Mouse (Mus musculus): Measurements from ENCODE around the gene Kif1c. TPM values are rescaled to one million over a fixed set of nuclear protein-coding genes. Genes with fewer than 3 reads are reported as not detected.
A peak's percentile ranks its signal among the peaks of the same experiment; 100 is the strongest.

Kif1c gene
- 7.2 and 10.2 TPM in 2 replicates for polyA plus RNA-seq (2014; fragmentation: Nextera tagmentation; extraction: Ambion mirVana)

GRCm38 (mm10) chr11:70699722-70700556 is at the start of gene Kif1c, which contains the start of gene Inca1:
TSS of gene Kif1c (plus strand) at chr11:70700548.
TSS of gene Inca1 (minus strand) at chr11:70700155.
- Histone ChIP-seq H3K4me3 (ENCODE audit: low read depth, low read length) (peak within 1 kb of the TSS; percentile 86), H3K4me1 (ENCODE audit: control insufficient read depth, insufficient read depth, low read length) (peaks cover 5% of the 10 kb centered on the region), H3K9ac (ENCODE audit: low read length) (peak within 1 kb of the TSS; percentile 87), H3K27me3 (ENCODE audit: control insufficient read depth, insufficient read depth, low read length) (no peaks in the 10 kb centered on the region), H3K9me3 (ENCODE audit: control insufficient read depth, low read length) (no peaks in the 10 kb centered on the region), H3K4me2 (ENCODE audit: low read depth, severe bottlenecking) (peak within 1 kb of the TSS; percentile 79), H3K27ac (replicated peaks; ENCODE audit: low read depth, low read length) (peak within 1 kb of the TSS; percentile 85), H3K36me3 (ENCODE audit: control insufficient read depth, insufficient read depth, low read length) (peaks cover 2% of the 10 kb centered on the region; the same call in 1 of the 2 replicates)
- DNase-seq (ENCODE audit: low spot score) = peak; percentile 96
- WGBS = 1% methylated on average over 68 of the region's 69 CpGs
- peak; percentile 92 for ATAC-seq (ENCODE audit: insufficient number of reproducible peaks, low FRiP score, low TSS enrichment, low read depth)

- H3K9ac ChIP-seq (ENCODE audit: low read length) = no peak overlapping the region
- DNase-seq (ENCODE audit: low spot score) = no peak
- H3K4me3 ChIP-seq (ENCODE audit: low read depth, low read length) = peak overlapping the region; percentile 6
- H3K9me3 ChIP-seq (ENCODE audit: control insufficient read depth, low read length) = no peaks in the 10 kb centered on the region
- WGBS = 77% methylated on average over 2 of the region's 2 CpGs
- peaks cover 28% of the 10 kb centered on the region for H3K36me3 ChIP-seq (ENCODE audit: control insufficient read depth, insufficient read depth, low read length)
- peaks cover 32% of the 10 kb centered on the region for H3K4me1 ChIP-seq (ENCODE audit: control insufficient read depth, insufficient read depth, low read length)
- H3K4me2 ChIP-seq (ENCODE audit: low read depth, severe bottlenecking) = peak overlapping the region; percentile 1; the same call in 1 of the 2 replicates
- H3K27ac ChIP-seq (replicated peaks; ENCODE audit: low read depth, low read length) = no peak overlapping the region
- no peaks in the 10 kb centered on the region for H3K27me3 ChIP-seq (ENCODE audit: control insufficient read depth, insufficient read depth, low read length)
- no peak for ATAC-seq (ENCODE audit: insufficient number of reproducible peaks, low FRiP score, low TSS enrichment, low read depth)
Measured at GRCm38 (mm10) chr11:70651391-70651790, 49.0 kb upstream of the Kif1c start.

GRCm38 (mm10) chr11:70652029-70652883 is 48.1 kb upstream of the Kif1c start:
- H3K27ac ChIP-seq (replicated peaks; ENCODE audit: low read depth, low read length) = peak overlapping the region; percentile 97; the same call in 1 of the 2 replicates

GRCm38 (mm10) chr11:70652884-70653344 is 47.4 kb upstream of the Kif1c start:
- no peak for DNase-seq (ENCODE audit: low spot score)
- WGBS = 53% methylated on average over 6 of the region's 6 CpGs
- peaks cover 28% of the 10 kb centered on the region for H3K36me3 ChIP-seq (ENCODE audit: control insufficient read depth, insufficient read depth, low read length)
- H3K4me3 ChIP-seq (ENCODE audit: low read depth, low read length) = peak overlapping the region; percentile 100
- ATAC-seq (ENCODE audit: insufficient number of reproducible peaks, low FRiP score, low TSS enrichment, low read depth) = no peak
- H3K4me2 ChIP-seq (ENCODE audit: low read depth, severe bottlenecking) = peak overlapping the region; percentile 96
- peak overlapping the region; percentile 98 for H3K9ac ChIP-seq (ENCODE audit: low read length)
- H3K9me3 ChIP-seq (ENCODE audit: control insufficient read depth, low read length) = no peaks in the 10 kb centered on the region
- peak overlapping the region; percentile 97 for H3K27ac ChIP-seq (replicated peaks; ENCODE audit: low read depth, low read length)
- H3K27me3 ChIP-seq (ENCODE audit: control insufficient read depth, insufficient read depth, low read length) = no peaks in the 10 kb centered on the region
- H3K4me1 ChIP-seq (ENCODE audit: control insufficient read depth, insufficient read depth, low read length) = peaks cover 44% of the 10 kb centered on the region

More at GRCm38 (mm10) chr11:70652029-70652883, 48.1 kb upstream of the Kif1c start:
- peak overlapping the region; percentile 98; the same call in 1 of the 2 replicates for H3K9ac ChIP-seq (ENCODE audit: low read length)
- H3K4me1 ChIP-seq (ENCODE audit: control insufficient read depth, insufficient read depth, low read length) = peaks cover 38% of the 10 kb centered on the region
- no peaks in the 10 kb centered on the region for H3K27me3 ChIP-seq (ENCODE audit: control insufficient read depth, insufficient read depth, low read length)
- DNase-seq (ENCODE audit: low spot score) (peak; percentile 61), ATAC-seq (ENCODE audit: insufficient number of reproducible peaks, low FRiP score, low TSS enrichment, low read depth) (no peak)
- H3K4me3 ChIP-seq (ENCODE audit: low read depth, low read length) = peak overlapping the region; percentile 100
- H3K36me3 ChIP-seq (ENCODE audit: control insufficient read depth, insufficient read depth, low read length) = peaks cover 28% of the 10 kb centered on the region
- H3K9me3 ChIP-seq (ENCODE audit: control insufficient read depth, low read length) = no peaks in the 10 kb centered on the region
- H3K4me2 ChIP-seq (ENCODE audit: low read depth, severe bottlenecking) = peak overlapping the region; percentile 96
- 62% methylated on average over 12 of the region's 12 CpGs for WGBS

GRCm38 (mm10) chr11:70653345-70654197 is 46.8 kb upstream of the Kif1c start:
- peaks cover 41% of the 10 kb centered on the region for H3K4me1 ChIP-seq (ENCODE audit: control insufficient read depth, insufficient read depth, low read length)
- peak; percentile 33 for ATAC-seq (ENCODE audit: insufficient number of reproducible peaks, low FRiP score, low TSS enrichment, low read depth)

GRCm38 (mm10) chr11:70654198-70654922 is 46.0 kb upstream of the Kif1c start, which contains the start of gene Pfn1:
TSS of gene Pfn1 (minus strand) at chr11:70654644.
- H3K27me3 ChIP-seq (ENCODE audit: control insufficient read depth, insufficient read depth, low read length) = no peaks in the 10 kb centered on the region
- peak within 1 kb of the TSS; percentile 100 for H3K4me3 ChIP-seq (ENCODE audit: low read depth, low read length)
- peak within 1 kb of the TSS; percentile 98 for H3K9ac ChIP-seq (ENCODE audit: low read length)
- peak within 1 kb of the TSS; percentile 97 for H3K27ac ChIP-seq (replicated peaks; ENCODE audit: low read depth, low read length)
- peaks cover 36% of the 10 kb centered on the region for H3K4me1 ChIP-seq (ENCODE audit: control insufficient read depth, insufficient read depth, low read length)
- under 1% methylated on average over 54 of the region's 61 CpGs for WGBS
- DNase-seq (ENCODE audit: low spot score) (peak; percentile 83), ATAC-seq (ENCODE audit: insufficient number of reproducible peaks, low FRiP score, low TSS enrichment, low read depth) (peak; percentile 11; the same call in 1 of the 2 replicates)
- peaks cover 20% of the 10 kb centered on the region for H3K36me3 ChIP-seq (ENCODE audit: control insufficient read depth, insufficient read depth, low read length)
- no peaks in the 10 kb centered on the region for H3K9me3 ChIP-seq (ENCODE audit: control insufficient read depth, low read length)
- H3K4me2 ChIP-seq (ENCODE audit: low read depth, severe bottlenecking) = peak within 1 kb of the TSS; percentile 96

More at GRCm38 (mm10) chr11:70653345-70654197, 46.8 kb upstream of the Kif1c start:
- Histone ChIP-seq H3K27ac (replicated peaks; ENCODE audit: low read depth, low read length) (peak overlapping the region; percentile 97), H3K9me3 (ENCODE audit: control insufficient read depth, low read length) (no peaks in the 10 kb centered on the region), H3K27me3 (ENCODE audit: control insufficient read depth, insufficient read depth, low read length) (no peaks in the 10 kb centered on the region), H3K4me3 (ENCODE audit: low read depth, low read length) (peak overlapping the region; percentile 100), H3K4me2 (ENCODE audit: low read depth, severe bottlenecking) (peak overlapping the region; percentile 96), H3K9ac (ENCODE audit: low read length) (peak overlapping the region; percentile 98), H3K36me3 (ENCODE audit: control insufficient read depth, insufficient read depth, low read length) (peaks cover 28% of the 10 kb centered on the region)
- DNase-seq (ENCODE audit: low spot score) = peak; percentile 84
- WGBS = under 1% methylated on average over 52 of the region's 63 CpGs

- peaks cover 36% of the 10 kb centered on the region for H3K4me1 ChIP-seq (ENCODE audit: control insufficient read depth, insufficient read depth, low read length)
Measured at GRCm38 (mm10) chr11:70654923-70655570, 45.3 kb upstream of the Kif1c start.

More at GRCm38 (mm10) chr11:70654923-70655570, 45.3 kb upstream of the Kif1c start:
- peak; percentile 32; the same call in 1 of the 2 replicates for ATAC-seq (ENCODE audit: insufficient number of reproducible peaks, low FRiP score, low TSS enrichment, low read depth)
- peak overlapping the region; percentile 100 for H3K4me3 ChIP-seq (ENCODE audit: low read depth, low read length)
- H3K27me3 ChIP-seq (ENCODE audit: control insufficient read depth, insufficient read depth, low read length) = no peaks in the 10 kb centered on the region
- peak; percentile 87 for DNase-seq (ENCODE audit: low spot score)
- peak overlapping the region; percentile 97 for H3K27ac ChIP-seq (replicated peaks; ENCODE audit: low read depth, low read length)
- peaks cover 17% of the 10 kb centered on the region for H3K36me3 ChIP-seq (ENCODE audit: control insufficient read depth, insufficient read depth, low read length)
- H3K9ac ChIP-seq (ENCODE audit: low read length) = peak overlapping the region; percentile 98
- WGBS = under 1% methylated on average over 48 of the region's 48 CpGs
- no peaks in the 10 kb centered on the region for H3K9me3 ChIP-seq (ENCODE audit: control insufficient read depth, low read length)
- peak overlapping the region; percentile 96 for H3K4me2 ChIP-seq (ENCODE audit: low read depth, severe bottlenecking)
